28 mouse cellular contexts compared by ENCODE assay signal in genomic region chr16:30897371-30897770, GRCm38 (mm10).
"Had no signal": no experiment of that assay in that cellular context is flagged by ENCODE, and none has a peak within 500 bp of the region (broad histone marks: within the 10 kb centered on the region; RNA-seq: fewer than 3 reads in every experiment).

No protein-coding gene starts in this region.

- H3K36me3 ChIP-seq: embryonic facial prominence, embryonic 10.5 days; embryonic facial prominence, embryonic 12.5 days; embryonic facial prominence, embryonic 13.5 days; embryonic facial prominence, embryonic 15.5 days; forebrain, embryonic 10.5 days; forebrain, embryonic 12.5 days; forebrain, embryonic 15.5 days had no signal

- H3K9me3 ChIP-seq: embryonic facial prominence, embryonic 12.5 days; embryonic facial prominence, embryonic 13.5 days; embryonic facial prominence, embryonic 15.5 days; forebrain, embryonic 10.5 days; forebrain, embryonic 15.5 days had no signal

- H3K4me3 ChIP-seq: embryonic facial prominence, embryonic 10.5 days; embryonic facial prominence, embryonic 12.5 days; embryonic facial prominence, embryonic 13.5 days; embryonic facial prominence, embryonic 15.5 days; erythroblast, embryonic 14.5 days; forebrain, embryonic 10.5 days; forebrain, embryonic 12.5 days; forebrain, embryonic 13.5 days; forebrain, embryonic 15.5 days; gastrocnemius, adult 2 months; heart, adult 2 months had no signal

- DNase-seq: cerebellum, adult 2 months; cerebellum, adult 8-10 months; cerebellum, adult 9-10 months; cerebellum, adult 9-11 months; cerebellum, postnatal 10 days; cerebellum, postnatal 14 days; cerebellum, postnatal 25 days; cerebellum, postnatal 36 days; embryo, embryonic 11 days; forebrain, postnatal 0 days; gastrocnemius, adult 2 months; gastrocnemius, postnatal 10 days; gastrocnemius, postnatal 14 days; gastrocnemius, postnatal 25 days; gastrocnemius, postnatal 36 days; heart, adult 18-20 months; heart, adult 2 months had no signal

- H3K27me3 ChIP-seq: embryonic facial prominence, embryonic 12.5 days; embryonic facial prominence, embryonic 13.5 days; embryonic facial prominence, embryonic 15.5 days; forebrain, embryonic 12.5 days; forebrain, embryonic 13.5 days; forebrain, embryonic 15.5 days had no signal

- H3K27ac ChIP-seq: embryonic facial prominence, embryonic 10.5 days; embryonic facial prominence, embryonic 12.5 days; embryonic facial prominence, embryonic 13.5 days; embryonic facial prominence, embryonic 15.5 days; forebrain, embryonic 10.5 days; forebrain, embryonic 12.5 days; forebrain, embryonic 13.5 days; forebrain, embryonic 15.5 days; gastrocnemius, adult 2 months; heart, adult 2 months had no signal

- H3K9ac ChIP-seq: embryonic facial prominence, embryonic 12.5 days; embryonic facial prominence, embryonic 13.5 days; embryonic facial prominence, embryonic 15.5 days; forebrain, embryonic 12.5 days; forebrain, embryonic 13.5 days; forebrain, embryonic 15.5 days; forebrain, postnatal 0 days had no signal

- ATAC-seq: forebrain, embryonic 13.5 days; forebrain, embryonic 14.5 days; forebrain, embryonic 15.5 days; forebrain, embryonic 16.5 days; forebrain, postnatal 0 days had no signal

- H3K4me2 ChIP-seq: embryonic facial prominence, embryonic 12.5 days; embryonic facial prominence, embryonic 13.5 days; embryonic facial prominence, embryonic 15.5 days; forebrain, embryonic 12.5 days; forebrain, embryonic 13.5 days; forebrain, embryonic 15.5 days had no signal

- H3K4me1 ChIP-seq: embryonic facial prominence, embryonic 10.5 days; embryonic facial prominence, embryonic 12.5 days; embryonic facial prominence, embryonic 13.5 days; embryonic facial prominence, embryonic 15.5 days; forebrain, embryonic 10.5 days; forebrain, embryonic 12.5 days; forebrain, embryonic 13.5 days; forebrain, embryonic 15.5 days had no signal
